Mouse (Mus musculus) E14TG2a.4 (cell line): Measurements from ENCODE around the gene Adarb1.

Experiments
- H3K27me3 ChIP-seq: 2 replicates; pipeline ENCODE4 v1.6.1; 2014; ENCODE audit warnings: low read length, control low read depth; ENCODE audit not compliant: insufficient read depth
- H3K36me3 ChIP-seq: 2 replicates; pipeline ENCODE4 v1.6.1; 2014; ENCODE audit warnings: low read length, control low read depth; ENCODE audit not compliant: insufficient read depth
- H3K4me1 ChIP-seq: replicated peaks from 2 replicates; pipeline ENCODE4 v1.6.1; 2014; ENCODE audit warnings: low read depth, low read length, control low read depth
- H3K4me3 ChIP-seq: replicated peaks from 2 replicates; pipeline ENCODE4 v1.5.1; 2014; ENCODE audit warnings: mild to moderate bottlenecking, low read length
- H3K9me3 ChIP-seq: 2 replicates; pipeline ENCODE4 v1.6.1; 2014; ENCODE audit warnings: low read length, control low read depth
- CTCF ChIP-seq: conservative IDR thresholded peaks from 2 replicates; pipeline ENCODE4 v1.5.1; 2014; ENCODE audit warnings: low read length
- NANOG ChIP-seq: IDR thresholded peaks from 2 replicates; pipeline ENCODE4 v1.6.1; 2014; ENCODE audit warnings: borderline replicate concordance, low read length, mixed read lengths
- POU5F1 ChIP-seq: IDR thresholded peaks from 2 replicates; pipeline ENCODE4 v1.6.1; 2014; ENCODE audit warnings: low read length, borderline replicate concordance

Gene Adarb1

DNA sequence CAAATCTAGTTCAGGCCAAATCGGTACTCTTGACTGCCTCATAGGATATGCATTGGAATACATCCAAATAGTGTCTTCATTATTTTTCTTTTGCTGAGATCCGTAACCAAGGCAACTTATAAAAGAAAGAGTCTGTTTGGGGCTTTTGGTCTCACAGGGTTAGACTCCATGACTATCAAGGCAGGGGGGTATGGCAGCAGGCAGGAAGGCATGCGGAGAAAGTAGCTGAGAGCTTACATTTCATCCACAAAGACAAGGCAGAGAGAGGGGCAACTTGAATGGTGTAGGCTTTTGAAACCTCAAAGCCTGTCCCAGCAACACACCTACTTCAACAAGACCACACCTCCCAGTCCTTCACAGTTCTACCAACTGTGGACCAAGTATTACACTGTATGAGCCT, 162.4 kb downstream of the Adarb1 start:
- Histone ChIP-seq H3K4me1 (peaks cover 66% of the 10 kb centered on the region), H3K27me3 (peaks cover 23% of the 10 kb centered on the region; the same call in 1 of the 2 replicates), H3K36me3 (peaks cover 5% of the 10 kb centered on the region), H3K9me3 (no peaks in the 10 kb centered on the region), H3K4me3 (no peak overlapping the region)
- no peak for TF ChIP-seq NANOG
- no peak for TF ChIP-seq POU5F1
- TF ChIP-seq CTCF = no peak

DNA sequence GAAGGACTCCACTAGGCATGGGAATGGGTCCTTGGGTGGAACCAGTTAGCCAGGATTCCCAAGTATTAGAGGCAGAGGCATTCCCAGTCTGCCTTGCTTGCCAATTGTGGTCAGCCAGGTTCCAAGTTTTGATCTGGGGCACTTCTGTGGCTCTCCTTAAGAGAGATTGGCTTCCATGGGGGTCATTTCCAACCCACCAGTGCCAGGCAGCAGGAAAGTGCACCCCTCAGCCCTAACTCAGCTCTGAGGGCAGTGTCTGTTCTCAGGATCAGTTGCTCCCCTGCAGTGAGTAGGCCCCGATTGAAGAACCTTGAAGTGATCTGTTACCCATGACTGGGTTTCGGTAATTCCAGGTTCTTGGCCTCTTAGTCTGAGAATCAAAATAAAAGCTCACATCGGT, 162.8 kb downstream of the Adarb1 start:
- no peak for TF ChIP-seq CTCF
- no peak for TF ChIP-seq NANOG
- TF ChIP-seq POU5F1 = no peak
- no peak overlapping the region for H3K4me3 ChIP-seq
- H3K36me3 ChIP-seq = peaks cover under 1% of the 10 kb centered on the region; the same call in 1 of the 2 replicates
- H3K4me1 ChIP-seq = peaks cover 65% of the 10 kb centered on the region
- H3K9me3 ChIP-seq = no peaks in the 10 kb centered on the region
- peaks cover 26% of the 10 kb centered on the region; the same call in 1 of the 2 replicates for H3K27me3 ChIP-seq

DNA sequence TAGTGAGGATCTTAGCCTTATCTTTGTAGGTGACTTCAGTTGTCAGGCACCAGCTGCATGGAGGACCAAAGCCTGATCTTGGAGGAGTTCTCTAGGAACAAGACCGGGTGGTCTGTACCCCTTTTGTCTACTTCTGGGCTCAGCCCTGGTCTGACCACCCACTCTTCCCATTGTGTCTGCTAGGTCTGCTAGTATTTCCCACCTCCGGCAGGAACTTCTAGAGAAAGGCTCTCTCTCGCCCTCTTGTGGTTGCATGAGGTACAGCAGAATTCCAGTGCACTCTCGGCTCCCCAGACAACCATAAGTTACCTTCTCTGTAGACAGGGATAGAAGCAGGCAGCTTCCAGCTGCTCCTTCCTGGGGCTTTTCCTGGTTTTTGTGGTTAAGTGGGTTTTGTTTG, 165.3 kb downstream of the Adarb1 start:
- Histone ChIP-seq H3K36me3 (no peaks in the 10 kb centered on the region), H3K4me3 (no peak overlapping the region), H3K9me3 (no peaks in the 10 kb centered on the region), H3K27me3 (peaks cover 26% of the 10 kb centered on the region; the same call in 1 of the 2 replicates), H3K4me1 (peaks cover 64% of the 10 kb centered on the region)
- no peak for TF ChIP-seq NANOG
- no peak for TF ChIP-seq POU5F1
- TF ChIP-seq CTCF = peak; percentile 93

DNA sequence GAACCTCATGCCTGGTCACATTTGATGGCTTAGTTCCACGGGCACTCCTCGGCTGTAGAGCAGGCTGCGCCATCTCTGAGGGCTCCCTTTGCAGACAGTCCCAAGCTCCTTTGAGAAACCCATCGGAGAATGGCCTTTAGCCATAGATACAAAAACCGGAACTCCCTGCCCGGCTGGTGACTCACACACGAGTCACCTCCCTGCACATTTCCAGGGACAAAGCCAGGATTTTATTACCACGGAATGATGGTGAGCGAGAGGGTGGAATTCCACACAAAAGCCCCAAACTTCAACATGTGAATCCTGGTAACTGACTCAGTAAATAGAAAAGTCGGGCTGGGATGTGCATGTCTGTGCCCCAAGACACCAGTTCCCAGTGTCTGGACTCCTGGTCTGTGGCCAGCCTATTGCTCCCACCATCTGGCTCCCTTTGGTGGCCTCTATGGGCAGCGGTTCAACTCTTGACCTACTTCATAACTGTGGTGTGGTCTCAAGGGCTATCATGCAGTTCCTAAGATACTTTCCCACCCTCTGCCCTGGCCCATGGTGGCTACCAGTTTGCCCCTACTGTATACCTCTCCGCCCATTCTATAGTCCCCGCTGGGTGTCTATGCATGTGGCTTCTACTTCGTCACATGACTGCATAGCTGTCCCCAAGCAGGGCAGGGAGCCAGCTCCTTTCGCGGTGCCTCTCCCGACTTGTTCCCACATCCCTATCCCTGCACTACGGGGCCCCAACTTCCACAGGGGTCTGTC, 166.1 kb downstream of the Adarb1 start:
- TF ChIP-seq CTCF (no peak), NANOG (no peak), POU5F1 (no peak)
- Histone ChIP-seq H3K36me3 (no peaks in the 10 kb centered on the region), H3K27me3 (peaks cover 24% of the 10 kb centered on the region; the same call in 1 of the 2 replicates), H3K4me1 (peaks cover 59% of the 10 kb centered on the region), H3K9me3 (no peaks in the 10 kb centered on the region), H3K4me3 (peak overlapping the region; percentile 45)

DNA sequence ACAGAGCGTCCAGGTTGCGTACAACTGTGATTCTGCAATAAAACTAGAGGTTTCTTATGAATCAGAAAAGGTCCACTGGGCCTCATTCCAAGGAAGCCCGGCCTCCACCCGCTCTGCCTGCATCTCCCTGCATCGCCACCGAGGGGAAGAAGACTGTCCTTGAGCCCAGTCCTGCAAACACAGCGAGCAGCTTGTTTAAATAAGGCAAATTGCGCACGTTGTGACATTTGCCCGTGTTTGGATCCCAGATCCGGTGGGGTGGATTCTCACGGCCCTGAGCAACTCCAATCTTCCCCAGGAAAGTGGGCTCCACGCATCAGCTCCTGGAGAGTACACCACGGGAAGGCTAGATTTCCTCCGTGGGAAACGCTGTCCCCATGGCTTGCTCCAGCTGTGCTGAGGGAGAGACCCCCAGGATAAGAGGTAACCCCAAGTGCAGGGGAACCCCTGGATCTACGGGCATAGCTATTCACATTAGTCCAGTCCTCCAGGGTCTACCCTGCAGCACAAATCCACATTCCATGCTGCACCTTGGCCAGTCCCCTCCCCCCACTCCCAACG, 166.8 kb downstream of the Adarb1 start:
- Histone ChIP-seq H3K9me3 (no peaks in the 10 kb centered on the region), H3K4me3 (peak overlapping the region; percentile 45), H3K36me3 (no peaks in the 10 kb centered on the region), H3K4me1 (peaks cover 62% of the 10 kb centered on the region), H3K27me3 (peaks cover 25% of the 10 kb centered on the region; the same call in 1 of the 2 replicates)
- TF ChIP-seq NANOG (no peak), POU5F1 (no peak), CTCF (no peak)

DNA sequence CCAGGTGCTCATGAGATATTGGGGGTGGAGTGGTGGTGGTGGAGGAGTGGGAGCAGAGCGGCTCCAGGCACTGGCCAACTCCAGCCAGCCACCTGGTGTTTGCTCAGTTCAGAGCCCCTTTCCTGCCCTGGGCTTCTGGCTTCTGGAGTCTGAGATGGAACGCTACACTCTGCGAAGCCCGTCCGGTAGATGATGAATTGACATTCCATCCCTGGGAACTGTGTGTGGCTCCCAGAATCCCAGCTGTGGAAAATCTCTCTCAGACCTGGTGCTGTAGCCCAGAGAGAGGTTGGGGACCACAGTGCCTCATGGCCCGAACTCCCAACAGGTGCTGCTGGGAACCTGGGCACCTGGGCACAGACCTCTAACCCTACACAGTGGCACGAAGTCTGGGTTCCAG, 170.4 kb downstream of the Adarb1 start:
- Histone ChIP-seq H3K27me3 (peaks cover 27% of the 10 kb centered on the region; the same call in 1 of the 2 replicates), H3K9me3 (no peaks in the 10 kb centered on the region), H3K4me3 (no peak overlapping the region), H3K36me3 (no peaks in the 10 kb centered on the region), H3K4me1 (peaks cover 51% of the 10 kb centered on the region)
- TF ChIP-seq CTCF (no peak), NANOG (no peak), POU5F1 (no peak)

DNA sequence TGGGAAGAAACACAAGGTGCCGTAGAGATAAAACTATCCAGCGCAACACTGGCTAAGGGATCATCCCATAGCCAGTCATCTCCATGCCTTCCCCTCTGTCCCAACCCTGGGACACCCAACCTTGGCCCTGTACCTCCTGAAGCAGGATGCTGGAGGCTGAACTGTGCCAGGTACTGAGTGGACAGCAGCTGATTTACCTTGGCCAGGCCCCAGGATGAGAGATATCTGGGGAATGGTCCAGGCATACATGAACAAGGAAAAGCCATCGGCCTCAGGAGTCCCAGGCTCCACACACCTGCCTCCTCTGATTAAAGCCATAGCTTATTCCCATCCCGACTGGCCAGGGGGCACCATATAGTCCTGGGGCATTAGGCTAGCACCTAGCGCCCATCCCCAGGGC, 171.0 kb downstream of the Adarb1 start:
- Histone ChIP-seq H3K27me3 (peaks cover 28% of the 10 kb centered on the region; the same call in 1 of the 2 replicates), H3K36me3 (no peaks in the 10 kb centered on the region), H3K4me3 (no peak overlapping the region), H3K9me3 (no peaks in the 10 kb centered on the region), H3K4me1 (peaks cover 44% of the 10 kb centered on the region)
- no peak for TF ChIP-seq NANOG
- no peak for TF ChIP-seq POU5F1
- no peak for TF ChIP-seq CTCF

DNA sequence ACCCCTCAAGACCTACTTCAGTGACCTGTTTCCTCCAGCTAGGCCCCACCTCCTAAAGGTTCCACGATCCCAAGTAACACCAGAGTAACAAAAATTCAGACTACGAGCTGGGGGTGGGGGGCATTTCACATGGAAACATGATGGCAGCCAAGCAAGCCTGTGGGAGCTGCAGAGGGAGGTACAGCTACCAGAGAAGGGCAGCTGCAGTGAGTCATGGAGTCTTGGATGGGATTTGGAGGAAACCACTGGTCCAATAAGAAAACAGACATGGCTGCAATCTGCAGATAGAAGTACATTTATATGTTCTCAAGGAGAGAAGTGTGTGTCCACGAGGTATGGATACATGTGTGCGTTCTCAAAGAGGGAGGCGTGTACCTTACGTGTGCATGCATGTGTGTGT, 173.3 kb downstream of the Adarb1 start:
- Histone ChIP-seq H3K27me3 (peaks cover 13% of the 10 kb centered on the region; the same call in 1 of the 2 replicates), H3K36me3 (no peaks in the 10 kb centered on the region), H3K9me3 (no peaks in the 10 kb centered on the region), H3K4me3 (no peak overlapping the region), H3K4me1 (peaks cover 26% of the 10 kb centered on the region)
- no peak for TF ChIP-seq NANOG
- TF ChIP-seq POU5F1 = no peak
- TF ChIP-seq CTCF = no peak
